1 mouse cellular context compared by ENCODE assay signal in the genomic region with DNA sequence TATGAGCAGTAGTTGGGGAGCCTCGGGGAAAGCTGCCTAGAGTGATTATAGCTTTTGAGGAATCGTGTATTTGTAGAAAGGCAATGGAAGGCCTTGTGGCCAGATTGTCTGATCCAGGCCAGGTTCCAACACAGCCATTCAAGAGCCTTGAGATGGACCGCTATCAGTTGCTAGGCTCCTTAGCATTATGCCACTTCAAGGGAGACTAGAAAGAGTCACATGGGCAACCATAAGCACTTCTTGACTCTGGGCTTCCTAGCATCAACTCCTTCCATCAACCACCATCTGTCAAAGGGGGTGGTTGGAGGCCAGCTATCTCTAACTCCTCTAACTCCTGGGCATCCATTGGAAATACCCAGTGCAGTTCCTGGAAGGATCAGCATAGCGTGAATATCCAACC.
TF ChIP-seq lines count a peak whose summit lies in the region.

No protein-coding gene starts in this region.

TF ChIP-seq in C2C12, 6 proteins besides CTCF, POLR2A, EP300 and RAD21:
- TF ChIP-seq CEBPB (IDR thresholded peaks at IDR 0.05; ENCODE audit: low read depth) (no peak), MYOD1 (IDR thresholded peaks at IDR 0.05; ENCODE audit: control insufficient read depth, insufficient read length, low read depth) (no peak), MAX (IDR thresholded peaks at IDR 0.05) (no peak), USF1 (IDR thresholded peaks at IDR 0.05; ENCODE audit: low read depth) (no peak), MYOG (IDR thresholded peaks at IDR 0.05; ENCODE audit: control insufficient read depth, extremely low read depth, insufficient read length) (no peak), FOSL1 (IDR thresholded peaks at IDR 0.05; ENCODE audit: insufficient read depth, low read length, poor library complexity, severe bottlenecking) (no peak)
